Comparison of ENCODE assay signal across 23 mouse cellular contexts in the genomic region with DNA sequence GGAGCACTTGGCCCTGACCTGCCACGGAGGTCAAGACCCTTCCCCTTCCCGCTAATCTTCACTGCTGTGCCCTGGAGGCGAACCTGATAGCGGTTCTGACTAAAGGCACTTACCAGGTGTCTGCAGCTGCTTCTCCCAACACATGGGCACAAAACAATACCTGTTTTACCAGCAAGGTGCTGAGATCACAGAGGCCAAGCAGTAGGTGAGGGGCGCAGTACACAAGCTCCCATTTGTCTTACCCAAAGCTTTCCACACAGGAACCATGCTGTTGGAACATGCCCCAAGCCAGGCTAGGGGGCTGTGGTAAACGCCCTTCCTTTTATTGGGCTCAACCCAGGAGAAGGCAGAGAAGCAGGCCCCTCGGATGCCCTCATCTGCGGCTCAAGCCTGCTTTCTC. TPM values are rescaled to one million over a fixed set of nuclear protein-coding genes. Genes with fewer than 3 reads are reported as not detected.
"Had no signal": no experiment of that assay in that cellular context is flagged by ENCODE, and none has a peak within 500 bp of the region (broad histone marks: within the 10 kb centered on the region; RNA-seq: fewer than 3 reads in every experiment).

No protein-coding gene starts in this region.

- H3K4me3 ChIP-seq: limb, embryonic 13.5 days; myocyte; neural tube, embryonic 12.5 days had no signal

- DNase-seq: kidney, adult 9 months; kidney, postnatal 14 days; left cerebral cortex, postnatal 4 days; lung, adult 18-20 months; midbrain, embryonic 14.5 days; retina, postnatal 1 day; right cerebral cortex, postnatal 4 days; spleen, adult 18-20 months; thymus, postnatal 36 days had no signal

- H3K4me2 ChIP-seq: limb, embryonic 13.5 days; neural tube, embryonic 12.5 days had no signal

- H3K9me3 ChIP-seq: limb, embryonic 13.5 days; neural tube, embryonic 12.5 days had no signal

- H3K36me3 ChIP-seq: limb, embryonic 13.5 days; neural tube, embryonic 12.5 days had no signal

- H3K9ac ChIP-seq: limb, embryonic 13.5 days; liver, embryonic 14.5 days; neural tube, embryonic 12.5 days had no signal

- H3K27ac ChIP-seq: limb, embryonic 13.5 days; liver, embryonic 14.5 days; neural tube, embryonic 12.5 days had no signal

RNA-seq across cellular contexts. Expression of gene Aqp6, which starts 3.6 kb away (rescaled TPM):
- total RNA-seq: left cerebral cortex, postnatal 4 days; liver, adult 2 months; megakaryocyte-erythroid progenitor cell, adult 5-6 weeks had no signal
- polyA plus RNA-seq: large intestine, adult 2 months; limb, embryonic 13.5 days; liver, adult 2 months; liver, embryonic 14.5 days; lung, embryonic 16.5 days; myocyte; stomach, embryonic 14.5 days; thymus, postnatal 0 days had no signal

RNA-seq across cellular contexts. Expression of gene Aqp5, which starts 7.0 kb away (rescaled TPM):
- total RNA-seq: layer of hippocampus, adult 8-10 months; layer of hippocampus, postnatal 14 days; megakaryocyte-erythroid progenitor cell, adult 5-6 weeks had no signal
- polyA plus RNA-seq: liver, adult 2 months had no signal

RNA-seq across cellular contexts. Expression of gene Aqp2, which starts 18.7 kb away (rescaled TPM):
- total RNA-seq: layer of hippocampus, postnatal 14 days; left cerebral cortex, adult 18-20 months; left cerebral cortex, postnatal 10 days; left cerebral cortex, postnatal 4 days; liver, adult 2 months; megakaryocyte-erythroid progenitor cell, adult 5-6 weeks had no signal
- polyA plus RNA-seq: large intestine, adult 2 months; limb, embryonic 13.5 days; liver, adult 2 months; liver, embryonic 14.5 days; lung, embryonic 16.5 days; midbrain, embryonic 14.5 days; neural tube, embryonic 12.5 days; stomach, embryonic 14.5 days; thymus, postnatal 0 days had no signal
